Mouse (Mus musculus): ENCODE results near the gene Pfkfb4.

- TF ChIP-seq CEBPB (IDR thresholded peaks at IDR 0.05; ENCODE audit: insufficient read depth, poor library complexity, severe bottlenecking) = no peak
- TF ChIP-seq POLR2AphosphoS2 (IDR thresholded peaks at IDR 0.05; ENCODE audit: insufficient read length, low read depth) = no peak
- no peak for TF ChIP-seq POLR2A (IDR thresholded peaks at IDR 0.05; ENCODE audit: insufficient read length, low read depth)
- no peak for TF ChIP-seq MYOG (IDR thresholded peaks at IDR 0.05; ENCODE audit: control insufficient read depth in 1 of 3, insufficient read depth in 1 of 3, insufficient read length in 2 of 3, low read depth in 2 of 3)
- TF ChIP-seq USF1 (IDR thresholded peaks at IDR 0.05; ENCODE audit: low read depth) = no peak
- no peak for TF ChIP-seq TCF12 (IDR thresholded peaks at IDR 0.05; ENCODE audit: insufficient read depth, poor library complexity, severe bottlenecking)
- no peak for TF ChIP-seq MYOD1 (IDR thresholded peaks at IDR 0.05; ENCODE audit: control insufficient read depth in 1 of 3, insufficient read length in 2 of 3, low read depth in 2 of 3)
- no peak for TF ChIP-seq MAX (IDR thresholded peaks at IDR 0.05; ENCODE audit: low read depth)
- TF ChIP-seq E2F4 (IDR thresholded peaks at IDR 0.05; ENCODE audit: insufficient read depth) = no peak
- no peak for TF ChIP-seq TCF3 (IDR thresholded peaks at IDR 0.05; ENCODE audit: insufficient read length, low read depth)
- TF ChIP-seq REST (IDR thresholded peaks at IDR 0.05; ENCODE audit: insufficient read depth, insufficient read length) = no peak
- TF ChIP-seq SRF (IDR thresholded peaks at IDR 0.05; ENCODE audit: control insufficient read depth, insufficient read length, low read depth) = no peak
These were observed 66.6 kb downstream of the Pfkfb4 start for GRCm38 (mm10) chr9:109058006-109058765.
